Mouse (Mus musculus) kidney, postnatal 14 days (tissue): ENCODE measurements at regions not wholly inside any gene's neighbourhood (a gene's known extent, or its start where the extent isn't known, plus 50 kb on each side); places are given as distances from the start of the nearest gene placed in this dataset.
"Not testable (repeated sequence)": the region's sequence is repeated elsewhere in the genome, so short reads cannot be mapped to it uniquely, and the experiment has no call there.

ENCODE experiments used
- DNase-seq: peaks from one replicate; pipeline ENCODE4 v3.0.0; 2022; ENCODE audit warnings: mixed read lengths

DNA sequence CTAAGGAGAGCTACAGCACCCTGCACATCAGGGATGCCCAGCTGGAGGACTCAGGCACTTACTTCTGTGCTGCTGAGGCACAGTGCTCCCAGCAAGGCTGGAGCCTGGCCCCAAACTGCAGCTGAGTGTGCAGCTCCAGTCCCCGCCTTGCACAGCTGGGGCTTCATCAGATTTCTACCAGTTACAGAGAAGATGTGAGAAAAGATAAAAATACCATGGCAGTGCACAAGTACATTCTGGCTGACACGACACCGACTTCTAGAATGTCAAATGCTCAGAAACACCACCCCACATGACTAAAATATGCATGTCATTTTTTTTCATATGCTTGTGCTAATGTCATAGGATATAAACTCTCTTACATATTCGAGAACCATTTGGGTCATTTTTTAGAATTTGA lies 569.8 kb downstream of the Dad1 start:
- not testable (repeated sequence) for DNase-seq

DNA sequence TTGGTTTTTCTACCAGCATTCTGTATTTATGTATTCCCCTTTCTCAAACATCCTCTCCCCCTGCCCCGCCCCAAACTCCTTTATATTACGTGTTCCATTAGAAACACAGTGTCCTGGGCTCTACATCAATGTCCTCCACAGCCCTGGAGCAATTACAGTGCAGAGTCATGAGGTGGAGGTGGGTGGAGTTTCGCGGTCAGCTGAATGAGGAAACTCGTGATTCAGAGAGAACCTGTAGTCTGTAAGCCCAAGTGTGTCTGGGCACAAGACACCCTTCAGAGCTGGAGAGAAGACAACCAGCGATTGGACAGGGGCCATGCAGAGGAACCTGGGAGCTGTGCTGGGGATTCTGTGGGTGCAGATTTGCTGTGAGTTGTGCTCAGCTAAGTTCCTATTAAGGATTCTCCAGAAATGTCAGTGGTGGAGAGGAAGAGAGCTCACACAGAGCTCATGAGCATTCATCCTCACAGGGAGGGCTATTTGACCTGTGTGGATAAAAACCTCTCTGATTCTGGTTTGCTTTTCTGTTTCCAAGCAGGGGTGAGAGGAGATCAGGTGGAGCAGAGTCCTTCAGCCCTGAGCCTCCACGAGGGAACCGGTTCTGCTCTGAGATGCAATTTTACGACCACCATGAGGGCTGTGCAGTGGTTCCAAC lies 570.4 kb downstream of the Dad1 start:
- DNase-seq: not testable (repeated sequence)

DNA sequence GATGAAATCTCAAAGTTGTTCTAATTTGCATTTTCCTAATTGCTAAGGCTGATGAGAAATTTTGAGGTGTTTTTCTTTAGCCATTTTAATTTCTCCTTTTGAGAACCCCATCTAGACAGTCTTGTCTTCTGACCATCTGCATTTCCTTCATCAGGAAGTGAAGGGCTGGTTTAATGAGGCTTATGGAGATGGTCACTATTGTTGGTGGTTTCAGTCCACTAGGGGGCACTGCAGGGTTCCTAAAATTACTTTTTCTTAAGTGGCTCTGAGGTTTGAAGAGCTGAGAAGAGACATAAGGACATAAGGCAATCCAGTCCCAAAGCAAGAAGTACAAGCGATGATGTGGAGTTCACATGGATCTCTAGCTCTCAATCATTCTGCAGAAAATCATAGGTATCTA lies 571.2 kb downstream of the Dad1 start:
- not testable (repeated sequence) for DNase-seq

DNA sequence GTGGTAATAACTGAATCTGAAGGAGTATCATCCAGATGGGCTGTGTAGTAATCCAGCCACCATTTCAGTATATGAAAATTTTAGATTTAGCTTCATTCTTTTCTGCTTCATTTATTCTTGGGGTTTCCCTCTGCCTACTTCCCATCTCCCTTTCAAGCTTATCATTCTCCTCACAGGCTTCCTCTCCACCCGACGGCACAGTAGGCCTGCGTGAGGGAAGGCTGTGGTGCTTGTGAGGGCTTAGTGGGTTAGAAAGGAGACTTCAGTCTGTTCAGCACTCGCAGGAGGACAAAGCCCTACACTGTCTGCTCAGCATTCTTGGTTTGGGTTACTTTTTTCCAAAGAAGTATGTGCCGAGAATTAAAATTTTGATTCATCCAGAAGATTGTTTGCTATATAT lies 572.6 kb downstream of the Dad1 start:
- not testable (repeated sequence) for DNase-seq

DNA sequence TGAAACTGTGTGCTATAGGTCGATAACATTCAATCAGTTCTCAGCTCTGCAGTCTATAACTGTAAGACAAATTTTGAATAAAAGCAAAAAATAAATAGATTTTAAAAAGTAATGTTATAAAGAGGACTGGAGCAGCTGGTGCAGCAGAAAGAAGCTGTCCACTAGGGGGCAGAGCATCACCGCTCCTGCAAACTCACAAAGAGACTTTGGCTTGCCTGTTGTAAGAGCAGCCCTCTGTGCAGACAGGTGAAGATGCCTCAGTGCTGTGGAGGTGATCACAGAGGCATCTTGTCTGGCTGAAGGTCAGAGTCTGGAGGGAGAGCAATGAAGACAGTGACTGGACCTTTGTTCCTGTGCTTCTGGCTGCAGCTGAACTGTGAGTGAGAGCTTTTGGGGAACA lies 588.2 kb downstream of the Dad1 start:
- peak; percentile 1 for DNase-seq

DNA sequence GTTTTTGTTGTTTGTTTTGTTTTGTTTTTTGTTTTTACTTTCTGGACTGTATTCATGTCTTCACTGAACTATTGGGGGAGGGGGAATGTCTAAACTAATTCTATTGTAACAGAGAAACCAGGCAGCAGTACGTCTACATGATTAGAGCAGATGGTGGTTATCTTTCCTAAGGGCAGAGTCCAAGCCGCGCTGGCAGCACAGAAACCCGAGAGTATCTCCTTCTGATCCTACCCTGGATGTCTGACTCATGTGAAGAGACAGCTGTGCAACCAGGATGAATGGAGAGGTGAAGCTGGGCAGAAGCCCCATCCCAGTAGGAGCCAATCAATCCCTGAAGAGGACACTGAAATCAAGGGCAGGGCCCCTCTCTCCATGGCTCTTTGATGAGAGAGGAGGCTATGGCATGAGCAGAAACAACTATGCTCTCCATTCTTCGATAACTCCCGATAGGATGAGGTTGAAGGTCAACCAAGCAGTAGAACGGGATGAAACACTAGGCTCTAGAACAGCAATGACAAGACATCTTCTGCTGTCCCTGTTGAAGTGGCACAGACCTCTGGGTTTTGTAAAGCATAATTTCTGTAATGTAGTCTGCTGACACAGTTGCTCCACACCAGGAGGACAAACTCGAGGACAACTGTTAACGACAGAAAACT lies 591.1 kb downstream of the Dad1 start:
- not testable (repeated sequence) for DNase-seq

DNA sequence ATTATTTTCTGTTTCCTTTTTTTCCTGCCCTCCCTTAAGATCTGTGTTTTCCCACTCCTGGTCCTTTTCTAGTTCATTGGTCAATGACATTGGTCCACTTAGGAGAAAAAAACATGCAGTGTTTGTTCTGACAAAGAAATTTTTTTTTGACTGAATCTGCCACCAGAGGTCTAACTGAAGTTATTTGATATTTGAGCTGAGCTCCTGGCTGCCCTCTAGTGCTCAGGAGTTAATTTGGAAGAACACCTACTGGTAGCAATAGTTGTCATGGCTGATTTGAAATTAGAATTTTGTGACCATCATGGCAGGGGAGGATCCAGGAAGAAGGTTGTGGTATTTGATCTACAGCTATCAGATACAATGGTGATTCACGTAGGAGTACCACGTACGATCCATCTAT lies 599.2 kb downstream of the Dad1 start:
- not testable (repeated sequence) for DNase-seq

DNA sequence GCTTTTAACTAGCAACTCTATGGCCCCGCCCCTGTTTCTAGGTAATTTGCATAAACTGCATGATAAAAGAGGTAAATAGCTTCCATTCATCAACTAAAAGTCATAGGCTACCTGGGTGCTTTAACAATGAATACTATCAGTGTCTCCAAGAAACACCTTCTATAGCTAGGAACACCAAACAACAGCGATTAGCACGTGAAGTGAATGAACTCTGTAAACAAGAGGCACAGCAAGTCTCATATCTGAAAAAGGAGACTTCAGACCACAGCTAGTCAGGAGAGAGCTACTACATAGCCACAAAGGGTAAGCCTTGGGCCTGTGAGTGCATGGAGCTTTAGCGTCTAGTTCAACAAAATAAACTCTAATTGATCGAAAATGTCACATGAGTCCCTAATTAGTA lies 602.8 kb downstream of the Dad1 start:
- DNase-seq: not testable (repeated sequence)

DNA sequence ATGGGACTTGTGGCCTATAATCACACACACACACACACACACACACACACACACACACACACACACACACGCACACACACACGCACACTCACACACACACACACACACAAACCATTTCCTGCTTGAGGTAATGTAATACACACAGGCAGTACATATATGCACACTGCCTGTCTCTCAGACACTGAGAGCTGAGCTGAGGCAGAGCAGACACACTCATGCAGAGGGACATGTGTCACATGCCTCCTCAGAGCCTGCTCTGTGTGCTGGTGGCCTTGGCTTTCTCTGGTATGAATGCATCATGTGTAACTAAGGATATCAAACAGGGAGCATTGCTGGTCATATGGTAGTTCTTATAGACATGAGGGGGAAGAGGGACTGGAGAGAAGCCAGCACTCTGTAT lies 604.7 kb downstream of the Dad1 start:
- DNase-seq: not testable (repeated sequence)

DNA sequence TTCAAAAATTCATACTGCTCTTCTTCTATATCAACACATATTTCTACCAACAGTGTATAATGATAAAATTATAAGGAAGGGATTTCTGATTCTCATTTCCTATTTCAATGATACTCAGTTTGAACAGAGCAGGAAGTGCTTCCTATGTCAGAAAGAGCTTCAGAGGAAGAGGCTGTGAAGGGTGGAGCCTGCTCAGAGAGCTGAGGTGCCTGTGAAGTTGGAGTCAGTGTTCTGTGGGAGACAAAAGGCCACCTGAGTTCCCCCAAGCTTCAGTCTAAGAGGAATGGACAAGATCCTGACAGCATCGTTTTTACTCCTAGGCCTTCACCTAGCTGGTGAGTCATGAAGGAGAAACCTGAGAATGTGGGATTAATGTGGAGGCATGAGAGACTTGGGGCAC lies 613.5 kb downstream of the Dad1 start:
- DNase-seq: not testable (repeated sequence)

DNA sequence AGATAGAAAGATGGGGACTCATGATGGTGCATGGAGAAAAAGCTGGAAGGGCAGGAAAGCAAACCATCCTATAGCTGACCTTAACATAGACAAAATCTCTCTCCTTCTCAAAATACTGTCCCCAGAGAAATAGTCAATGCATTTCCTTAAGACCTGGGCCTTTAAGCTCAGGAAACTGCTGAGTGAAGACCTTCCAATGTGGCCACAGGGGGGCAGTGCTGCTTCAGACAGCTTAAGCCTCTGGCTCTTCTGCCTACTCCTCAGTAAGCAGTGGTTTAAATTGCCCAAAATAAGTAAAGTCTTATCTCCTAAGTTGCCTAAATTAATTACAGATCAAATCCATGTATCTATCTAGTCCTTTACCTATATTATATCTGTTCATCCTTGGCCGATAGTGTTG lies 616.2 kb downstream of the Dad1 start:
- DNase-seq: not testable (repeated sequence)

DNA sequence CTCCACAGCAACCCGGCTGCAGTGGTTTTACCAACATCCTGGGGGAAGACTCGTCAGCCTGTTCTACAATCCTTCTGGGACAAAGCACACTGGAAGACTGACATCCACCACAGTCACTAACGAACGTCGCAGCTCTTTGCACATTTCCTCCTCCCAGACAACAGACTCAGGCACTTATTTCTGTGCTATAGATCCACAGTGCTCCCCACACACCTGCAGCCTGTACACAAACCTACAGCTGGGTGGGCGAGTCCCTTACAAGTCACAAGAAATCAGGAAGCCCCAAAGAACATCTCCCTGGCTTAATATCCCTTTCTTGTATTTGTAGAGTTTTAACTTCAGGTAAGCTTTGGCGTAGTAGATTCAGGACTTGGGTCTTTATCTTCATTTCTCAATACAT lies 618.7 kb downstream of the Dad1 start:
- not testable (repeated sequence) for DNase-seq

DNA sequence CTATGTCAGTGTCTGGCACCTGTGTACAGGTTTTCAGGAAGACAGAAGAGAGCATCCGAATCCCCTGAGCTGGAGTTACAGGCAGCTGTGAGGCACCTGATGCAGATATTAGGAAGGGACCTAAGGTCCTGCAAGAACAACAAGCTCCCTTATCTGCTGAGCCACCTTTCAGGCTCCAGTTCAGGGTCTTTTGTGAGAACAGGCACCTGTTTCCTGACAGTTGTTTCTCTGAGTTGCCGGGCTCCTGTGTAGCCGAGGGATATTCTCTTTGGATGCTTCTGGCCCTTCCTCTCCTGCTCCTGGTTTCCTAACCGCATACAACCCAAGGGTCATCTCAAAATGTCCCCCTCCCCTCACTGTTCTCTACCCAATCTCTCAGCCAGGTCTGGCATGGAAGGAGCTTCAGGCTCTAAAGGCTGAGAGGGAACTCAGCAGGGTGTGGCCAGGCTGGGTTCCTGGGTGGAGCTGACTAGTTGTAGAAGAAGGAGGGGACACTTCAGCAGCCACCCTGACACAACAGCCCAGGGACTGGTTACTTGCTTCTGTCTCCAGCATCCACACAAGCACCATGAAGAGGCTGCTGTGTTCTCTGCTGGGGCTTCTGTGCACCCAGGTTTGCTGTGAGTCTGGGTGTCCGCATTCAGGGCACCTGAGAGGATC lies 619.5 kb downstream of the Dad1 start:
- DNase-seq: not testable (repeated sequence)

DNA sequence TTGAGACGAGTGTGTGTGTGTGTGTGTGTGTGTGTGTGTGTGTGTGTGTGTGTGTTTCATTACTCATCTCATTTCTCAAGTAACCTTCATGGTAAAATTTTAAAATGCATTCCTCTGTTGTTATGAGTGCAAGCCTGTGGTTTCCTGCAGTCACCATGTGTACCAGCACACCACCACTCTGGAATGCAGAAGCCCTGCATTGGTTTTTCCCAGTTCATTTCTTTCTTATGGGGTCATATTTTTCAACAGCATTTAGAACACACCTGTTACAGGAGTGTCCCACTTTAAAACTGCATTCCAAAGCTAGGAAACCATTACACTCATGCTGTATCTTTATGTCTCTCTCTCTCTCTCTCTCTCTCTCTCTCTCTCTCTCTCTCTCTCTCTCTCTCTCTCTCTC lies 620.2 kb downstream of the Dad1 start:
- DNase-seq: not testable (repeated sequence)

DNA sequence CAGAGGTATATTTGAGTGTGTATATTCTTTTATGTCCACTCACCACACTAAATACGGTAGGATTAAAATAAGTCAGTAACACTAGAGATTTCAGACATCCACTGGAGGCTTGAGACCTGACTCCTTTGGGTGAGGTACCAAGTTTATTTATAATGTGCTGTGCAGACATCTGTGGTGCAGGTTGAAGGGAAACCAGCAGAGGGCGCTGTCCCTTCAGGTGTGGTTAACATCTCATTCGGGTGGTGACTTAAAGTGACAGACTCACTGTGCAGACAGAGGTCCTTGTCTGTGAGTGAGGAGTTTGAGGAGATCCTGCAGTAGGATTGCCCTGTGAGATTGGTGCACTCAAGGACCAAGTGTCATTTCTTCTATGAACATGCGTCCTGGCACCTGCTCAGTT lies 632.5 kb downstream of the Dad1 start:
- not testable (repeated sequence) for DNase-seq

DNA sequence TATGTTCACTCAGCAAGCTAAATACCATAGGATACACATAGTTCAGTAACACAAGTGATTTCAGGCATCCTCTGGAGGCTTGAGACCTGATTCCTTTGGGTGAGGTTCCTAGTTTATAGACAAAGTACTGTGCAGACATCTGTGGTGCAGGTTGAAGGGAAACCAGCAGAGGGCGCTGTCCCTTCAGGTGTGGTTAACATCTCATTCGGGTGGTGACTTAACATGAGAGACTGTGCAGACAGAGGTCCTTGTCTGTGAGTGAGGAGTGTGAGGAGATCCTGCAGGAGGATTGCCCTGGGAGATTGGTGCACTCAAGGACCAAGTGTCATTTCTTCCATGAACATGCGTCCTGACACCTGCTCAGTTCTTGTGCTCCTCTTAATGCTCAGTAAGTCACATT lies 637.8 kb downstream of the Dad1 start:
- not testable (repeated sequence) for DNase-seq

DNA sequence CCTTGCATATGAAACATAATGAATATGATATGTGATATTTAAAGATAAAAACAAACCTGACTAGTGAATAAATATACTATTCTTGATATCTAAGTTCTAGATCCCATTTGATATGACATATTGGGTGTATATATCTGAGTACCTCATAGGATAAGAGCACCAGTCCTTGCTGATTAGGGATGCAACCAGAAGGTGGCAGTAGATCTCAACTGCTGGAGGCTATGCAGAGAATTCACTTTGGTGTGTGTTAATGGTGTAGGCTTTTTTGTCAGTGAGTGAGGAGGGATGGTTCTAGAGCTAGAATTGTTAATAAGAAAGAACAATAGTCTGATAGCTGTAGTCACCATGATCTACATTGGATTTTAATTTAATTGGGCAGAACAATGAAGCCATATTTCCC lies 639.6 kb downstream of the Dad1 start:
- no peak for DNase-seq

DNA sequence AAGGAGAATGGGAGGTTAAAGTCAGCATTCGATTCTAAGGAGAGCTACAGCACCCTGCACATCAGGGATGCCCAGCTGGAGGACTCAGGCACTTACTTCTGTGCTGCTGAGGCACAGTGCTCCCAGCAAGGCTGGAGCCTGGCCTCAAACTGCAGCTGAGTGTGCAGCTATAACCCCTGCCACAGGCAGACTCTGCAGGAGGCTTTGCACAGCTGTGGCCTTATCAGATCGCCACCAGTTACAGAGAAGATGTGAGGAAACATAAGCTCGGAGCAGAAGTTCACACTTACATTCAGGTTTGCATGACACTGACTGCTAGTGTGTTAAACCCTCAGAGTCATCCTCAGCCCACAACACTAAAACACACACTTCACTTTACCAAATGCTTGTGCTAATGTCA lies 654.6 kb downstream of the Dad1 start:
- DNase-seq: not testable (repeated sequence)

DNA sequence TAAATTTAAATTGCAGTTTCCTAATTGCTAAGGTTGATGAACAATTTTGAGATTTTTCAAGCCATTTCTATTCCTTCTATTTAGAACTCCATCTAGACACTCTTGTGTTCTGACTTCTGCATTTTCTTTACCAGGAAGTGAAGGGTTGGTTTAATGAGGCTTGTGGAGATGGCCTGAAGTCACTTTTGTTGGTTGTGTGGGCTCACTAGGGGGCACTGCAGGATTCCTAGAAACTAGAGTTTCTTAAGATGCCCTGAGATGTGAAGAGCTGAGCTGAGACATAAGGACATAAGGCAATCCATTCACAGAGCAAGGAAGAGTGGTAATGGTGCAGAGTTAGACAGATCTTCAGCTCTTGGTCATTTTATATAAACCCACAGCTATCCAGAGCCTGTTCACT lies 656.6 kb downstream of the Dad1 start:
- DNase-seq: not testable (repeated sequence)

DNA sequence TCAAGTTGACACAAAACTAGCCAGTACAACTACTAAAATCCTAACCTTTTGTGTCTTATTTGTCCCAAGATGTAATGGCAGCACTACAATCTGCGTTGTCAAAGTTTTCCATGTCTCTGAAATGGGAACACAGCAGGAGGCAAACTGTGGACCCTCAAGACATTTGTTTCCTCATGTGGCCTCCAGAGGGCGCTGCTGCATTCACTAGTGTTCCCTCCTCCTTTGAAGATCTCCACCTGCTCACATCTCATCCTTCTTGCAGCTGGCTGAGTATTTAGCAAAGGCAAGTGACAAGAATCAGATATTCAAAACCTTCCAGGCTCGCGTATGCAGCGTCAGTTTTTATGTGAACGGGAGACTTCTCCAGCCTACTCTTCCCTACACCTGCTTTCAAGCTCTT lies 663.3 kb downstream of the Dad1 start:
- DNase-seq: not testable (repeated sequence)

DNA sequence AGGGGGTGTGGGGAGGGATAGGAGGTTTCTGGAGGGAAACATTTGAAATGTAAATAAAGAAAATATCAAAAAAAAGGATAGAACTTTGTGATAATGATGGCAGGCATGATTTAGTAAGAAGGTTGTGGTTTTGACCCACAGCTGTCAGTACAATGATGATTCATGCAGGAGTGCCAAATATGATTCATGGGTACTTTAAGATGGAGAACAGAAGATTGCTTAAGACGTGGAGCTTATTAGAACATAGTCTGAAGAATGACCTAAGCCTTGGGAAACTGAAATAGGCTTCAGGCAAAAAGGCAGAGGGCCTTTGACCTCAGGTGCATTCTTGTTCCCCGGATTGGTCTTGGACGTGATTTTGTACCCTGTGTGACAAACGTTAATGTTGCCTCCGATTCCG lies 671.4 kb downstream of the Dad1 start:
- not testable (repeated sequence) for DNase-seq

DNA sequence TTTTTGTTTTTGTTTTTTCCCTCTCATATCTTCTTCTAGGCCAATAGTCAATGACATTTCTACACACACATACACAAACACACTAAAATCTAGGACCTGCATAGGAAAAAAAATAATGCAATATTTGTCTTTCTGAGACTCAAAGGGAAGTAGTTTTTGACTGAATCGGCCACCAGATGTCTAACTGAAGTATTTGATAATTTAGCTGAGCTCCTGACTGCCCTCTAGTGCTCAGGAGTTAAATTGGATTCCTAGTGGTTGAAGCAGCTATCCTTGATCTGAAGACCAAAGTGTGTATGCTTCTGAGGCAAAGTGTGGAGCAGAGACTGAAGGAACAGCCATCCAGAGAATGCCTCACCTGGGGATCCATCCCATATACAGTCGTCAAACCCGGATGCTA lies 672.2 kb downstream of the Dad1 start:
- DNase-seq: not testable (repeated sequence)

DNA sequence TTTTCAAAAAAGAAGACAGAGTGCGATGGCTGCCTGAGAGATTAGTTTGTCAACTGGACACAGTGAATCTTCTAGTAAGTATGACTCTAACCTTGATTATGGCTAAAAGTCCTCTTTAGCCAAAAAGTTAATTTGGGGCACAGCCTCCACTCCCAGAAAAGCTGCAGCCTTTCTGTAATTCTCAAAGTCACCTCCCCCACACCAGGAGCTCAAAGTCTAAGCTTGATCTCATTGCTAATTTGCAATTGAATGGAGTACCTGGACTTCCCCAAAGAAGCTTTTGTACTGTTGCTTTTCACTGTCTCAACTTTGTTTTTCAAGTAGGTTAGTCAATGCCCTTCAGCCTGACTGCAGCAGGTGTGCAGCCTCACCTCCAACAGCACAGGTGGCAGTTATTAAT lies 677.0 kb downstream of the Dad1 start:
- DNase-seq: not testable (repeated sequence)

DNA sequence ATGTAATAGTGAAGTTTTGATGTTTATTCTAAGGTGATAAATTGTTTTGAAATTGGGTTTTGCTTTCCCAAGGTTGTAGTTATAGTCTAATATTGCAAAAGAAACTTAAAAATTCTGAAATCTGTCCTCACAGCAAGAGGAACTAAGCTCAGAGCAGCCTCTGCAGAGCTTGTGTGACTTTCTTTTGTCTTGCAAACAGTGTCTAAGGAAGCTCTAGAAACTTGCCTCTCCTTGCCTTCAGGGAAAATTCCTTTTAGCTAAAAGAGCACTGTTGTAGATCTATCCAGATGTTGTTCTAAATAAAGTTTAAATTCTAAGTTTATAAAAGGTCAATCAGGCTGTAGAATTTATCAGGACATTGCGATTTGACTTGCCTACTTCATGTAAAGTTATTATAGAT lies 681.2 kb downstream of the Dad1 start:
- DNase-seq: not testable (repeated sequence)
